Mouse (Mus musculus) cerebellum, adult 18-20 months (tissue): Measurements from ENCODE around the gene Tpra1.

Experiments used
- DNase-seq, 2 experiments: peaks; one replicate each; pipeline ENCODE4 v3.0.0; 2021

The Tpra1 gene

GRCm38 (mm10) chr6:88958305-88958704 lies 56.3 kb downstream of the Tpra1 start:
- DNase-seq = no peak

GRCm38 (mm10) chr6:88959834-88960233 lies 57.8 kb downstream of the Tpra1 start:
- DNase-seq = peak; percentile 56 to 69

- no peak for DNase-seq
Observed at GRCm38 (mm10) chr6:88960941-88961340, 58.9 kb downstream of the Tpra1 start.
